Mouse (Mus musculus) kidney, adult 2 months (tissue): ENCODE data around the gene Cntnap2.
"Not testable (repeated sequence)": the region's sequence is repeated elsewhere in the genome, so short reads cannot be mapped to it uniquely, and the experiment has no call there.

Experiments used
- CTCF ChIP-seq: fragments of 200-500 bp; conservative IDR thresholded peaks from 2 replicates; pipeline ENCODE4 v1.5.1; 2011; ENCODE audit warnings: low read depth, mild to moderate bottlenecking, control low read depth, low read length, moderate library complexity, mixed read lengths; ENCODE audit not compliant: insufficient read depth, insufficient read length
- POLR2A ChIP-seq: fragments of 200-500 bp; IDR thresholded peaks from one replicate; pipeline ENCODE4 v1.6.1; 2011; ENCODE audit warnings: low read depth, low read length, control low read depth

DNA sequence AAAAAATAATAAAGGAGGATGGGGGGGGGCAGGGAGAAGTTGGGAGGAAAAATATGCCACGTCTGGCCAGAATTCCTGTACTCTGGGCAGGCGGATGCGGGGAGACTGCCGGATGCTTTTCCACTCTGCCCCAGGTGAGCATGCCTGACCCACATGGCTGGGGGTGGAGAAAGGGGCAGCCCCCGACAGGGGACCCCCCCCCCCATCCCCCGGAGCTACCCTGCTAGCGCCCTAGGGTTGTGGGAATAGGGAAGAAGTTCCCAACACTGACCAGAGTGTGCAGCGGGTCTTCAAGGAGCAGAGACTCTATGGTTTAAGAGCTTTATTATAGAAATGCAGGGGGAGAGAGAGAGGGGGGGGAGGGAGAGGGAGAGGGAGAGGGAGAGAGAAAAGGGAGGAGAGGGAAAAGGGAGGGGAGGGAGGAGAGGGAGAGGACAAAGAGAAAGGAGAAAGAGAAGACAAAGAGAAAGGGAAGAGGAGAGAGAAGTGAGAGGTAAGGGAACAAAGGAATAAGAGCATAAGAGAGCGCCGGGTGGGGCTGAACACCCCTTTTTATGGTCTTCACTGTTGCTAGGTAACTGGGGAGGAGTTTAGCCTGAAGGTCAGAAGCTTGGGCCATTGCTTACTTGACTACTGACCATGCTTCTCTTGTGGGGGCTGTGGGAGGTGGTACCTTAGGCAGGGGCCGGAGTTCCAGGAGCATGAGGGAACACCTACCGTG, 2227.2 kb downstream of the Cntnap2 start:
- not testable (repeated sequence) for TF ChIP-seq CTCF, POLR2A
